Mouse (Mus musculus) ES-E14 (cell line): ENCODE measurements around the gene Npepps. TPM values are rescaled to one million over a fixed set of nuclear protein-coding genes. Genes with fewer than 3 reads are reported as not detected.
A peak's percentile ranks its signal among the peaks of the same experiment; 100 is the strongest.

Experiments
- DNase-seq: peaks from one replicate; pipeline ENCODE4 v3.0.0-alpha.2; 2013; ENCODE audit warnings: low read depth, low spot score
- H3K27ac ChIP-seq: 2 replicates; pipeline ENCODE4 v1.5.1; 2012; ENCODE audit warnings: low read depth, mild to moderate bottlenecking, low read length, moderate library complexity, mixed read lengths; ENCODE audit not compliant: poor library complexity, insufficient read depth, severe bottlenecking
- H3K36me3 ChIP-seq: 2 replicates; pipeline ENCODE4 v1.6.1; 2012; ENCODE audit warnings: mild to moderate bottlenecking, low read length, moderate library complexity, mixed read lengths; ENCODE audit not compliant: control insufficient read depth, poor library complexity, insufficient read depth, severe bottlenecking
- H3K4me1 ChIP-seq, 2 experiments: fragments of 150-350 bp in 1 of 2; sonication (generic) in 1 of 2; 2 replicates each; pipeline ENCODE4 v1.6.1; 2012; ENCODE audit warnings: low read length in 2 of 2, mild to moderate bottlenecking in 1 of 2, mixed read lengths in 1 of 2; ENCODE audit not compliant: control insufficient read depth in 2 of 2, insufficient read depth in 2 of 2, poor library complexity in 1 of 2
- H3K4me3 ChIP-seq, 2 experiments: fragments of 150-350 bp in 1 of 2; sonication (generic) in 1 of 2; 2 replicates each; pipeline ENCODE4 v1.5.1; 2012; ENCODE audit warnings: low read length in 2 of 2, low read depth in 1 of 2, mild to moderate bottlenecking in 1 of 2, mixed read lengths in 1 of 2; ENCODE audit not compliant: insufficient read depth in 1 of 2, poor library complexity in 1 of 2, severe bottlenecking in 1 of 2
- H3K9ac ChIP-seq: 2 replicates; pipeline ENCODE4 v1.6.1; 2012; ENCODE audit warnings: low read depth, mild to moderate bottlenecking, low read length, mixed read lengths; ENCODE audit not compliant: poor library complexity, insufficient read depth, severe bottlenecking
- H3K9me3 ChIP-seq: fragments of 150-350 bp; sonication (generic); 2 replicates; pipeline ENCODE4 v1.6.1; 2012; ENCODE audit warnings: low read depth, mild to moderate bottlenecking, low read length; ENCODE audit not compliant: control insufficient read depth, insufficient read depth
- CHD2 ChIP-seq: IDR thresholded peaks from 2 replicates; pipeline ENCODE4 v1.6.1; 2014; ENCODE audit warnings: mild to moderate bottlenecking, low read depth, low read length, inconsistent platforms
- HCFC1 ChIP-seq: IDR thresholded peaks from 2 replicates; pipeline ENCODE4 v1.6.1; 2012; ENCODE audit warnings: low read length, inconsistent platforms, borderline replicate concordance; ENCODE audit not compliant: insufficient read depth
- MAFK ChIP-seq: IDR thresholded peaks from 2 replicates; pipeline ENCODE4 v1.6.1; 2014; ENCODE audit warnings: mild to moderate bottlenecking, low read depth, low read length, inconsistent platforms; ENCODE audit not compliant: insufficient read depth
- ZC3H11A ChIP-seq: IDR thresholded peaks from 2 replicates; pipeline ENCODE4 v1.6.1; 2012; ENCODE audit warnings: low read depth, mild to moderate bottlenecking, inconsistent platforms, low read length, borderline replicate concordance
- ZNF384 ChIP-seq: IDR thresholded peaks from 2 replicates; pipeline ENCODE4 v1.6.1; 2012; ENCODE audit warnings: low read depth, low read length, inconsistent platforms
- in situ Hi-C, 2 experiments: fragments of 600-800 bp; cut with MboI; formaldehyde crosslinking; loops; one replicate each; pipeline ENCODE4 v1.15.1; 2025; ENCODE audit warnings: low sequenced_read_pairs in 2 of 2, inconsistent platforms in 1 of 2; ENCODE audit not compliant: unreplicated experiment in 2 of 2
- total RNA-seq: library from RNA; depleted of rRNA; stranded (reverse); fragments of 300-350 nt; gene quantifications from 2 replicates; pipeline ENCODE4 v1.2.3, GENCODE M21; 2012

The Npepps gene
- total RNA-seq, 1 experiment: 86.1 TPM

- Histone ChIP-seq H3K9ac (peak within 1 kb of the TSS; percentile 99), H3K36me3 (peaks cover 19% of the 10 kb centered on the region), H3K9me3 (no peaks in the 10 kb centered on the region), H3K27ac (peak within 1 kb of the TSS; percentile 99), H3K4me3 (peak within 1 kb of the TSS; percentile 99), H3K4me1 (peaks cover 9 to 10% of the 10 kb centered on the region in 2 experiments; a peak in 3 of 4 replicates)
- in situ Hi-C loops: no loop called here
- TF ChIP-seq CHD2: peak; percentile 93
- peak; percentile 54; the same call in 1 of the 2 replicates for TF ChIP-seq HCFC1
- no peak for TF ChIP-seq ZNF384
- no peak for TF ChIP-seq ZC3H11A
- peak; percentile 97 for DNase-seq
Observed at GRCm38 (mm10) chr11:97187764-97188642, 92.4 kb downstream of the Npepps start, which contains the start of gene Kpnb1. Kpnb1 (minus strand) TSS chr11:97187881.

- H3K9ac ChIP-seq: peak overlapping the region; percentile 99
- H3K27ac ChIP-seq: peak overlapping the region; percentile 99
- H3K4me1 ChIP-seq: peaks cover 7 to 9% of the 10 kb centered on the region in 2 experiments; a peak in 3 of 4 replicates
- peaks cover 26% of the 10 kb centered on the region for H3K36me3 ChIP-seq
- no peaks in the 10 kb centered on the region for H3K9me3 ChIP-seq
- in situ Hi-C loops: no loop called here
- peak overlapping the region; percentile 99 for H3K4me3 ChIP-seq
- TF ChIP-seq MAFK (no peak), CHD2 (no peak), ZC3H11A (no peak), ZNF384 (no peak), HCFC1 (no peak)
- peak; percentile 90 for DNase-seq
Observed at GRCm38 (mm10) chr11:97186947-97187763, 93.3 kb downstream of the Npepps start.

- Histone ChIP-seq H3K9ac (peak overlapping the region; percentile 84; the same call in 1 of the 2 replicates), H3K36me3 (peaks cover 35% of the 10 kb centered on the region), H3K4me1 (peaks cover 4 to 7% of the 10 kb centered on the region in 2 experiments; a peak in 3 of 4 replicates), H3K27ac (peak overlapping the region; percentile 79; the same call in 1 of the 2 replicates), H3K9me3 (no peaks in the 10 kb centered on the region), H3K4me3 (peak overlapping the region; percentile 99)
- in situ Hi-C loops: no loop called here
- TF ChIP-seq ZC3H11A: no peak
- peak; percentile 69; the same call in 1 of the 2 replicates for TF ChIP-seq ZNF384
- 0 out of 2 replicates have a peak, but pooled peaks have one; percentile 25 for TF ChIP-seq CHD2
- DNase-seq: no peak
Observed at GRCm38 (mm10) chr11:97185704-97186614, 94.5 kb downstream of the Npepps start.

- Histone ChIP-seq H3K4me3 (no peak overlapping the region; a peak in 1 of 4 replicates), H3K9me3 (no peaks in the 10 kb centered on the region), H3K36me3 (peaks cover 46% of the 10 kb centered on the region), H3K4me1 (peaks cover 4 to 7% of the 10 kb centered on the region in 2 experiments; a peak in 3 of 4 replicates), H3K27ac (no peak overlapping the region), H3K9ac (no peak overlapping the region)
- TF ChIP-seq ZC3H11A: no peak
- no peak for TF ChIP-seq CHD2
- no peak for TF ChIP-seq MAFK
- no peak for TF ChIP-seq ZNF384
- no peak for TF ChIP-seq HCFC1
- in situ Hi-C loops: no loop called here
- no peak for DNase-seq
Observed at GRCm38 (mm10) chr11:97184875-97185274, 95.6 kb downstream of the Npepps start.
